Mouse (Mus musculus): ENCODE measurements around the gene Ifi211.
"Not testable (repeated sequence)": the region's sequence is repeated elsewhere in the genome, so short reads cannot be mapped to it uniquely, and the experiment has no call there.

Ifi211 gene

GRCm38 (mm10) chr1:173912548-173913255 is at the start of gene Ifi211:
TSS of gene Ifi211 (minus strand) at chr1:173913046.
- DNase-seq (ENCODE audit: low read depth, low spot score): not testable (repeated sequence)

- not testable (repeated sequence) for DNase-seq (ENCODE audit: low read depth, low spot score)
Observed at GRCm38 (mm10) chr1:173961491-173961890, 48.6 kb upstream of the Ifi211 start.

GRCm38 (mm10) chr1:173959998-173960397 is 47.2 kb upstream of the Ifi211 start:
- DNase-seq (ENCODE audit: low read depth, low spot score): not testable (repeated sequence)

GRCm38 (mm10) chr1:173955839-173956527 is 43.1 kb upstream of the Ifi211 start:
- not testable (repeated sequence) for DNase-seq (ENCODE audit: low read depth, low spot score)

- DNase-seq (ENCODE audit: low read depth, low spot score): no peak
Observed at GRCm38 (mm10) chr1:173955071-173955796, 42.4 kb upstream of the Ifi211 start.

GRCm38 (mm10) chr1:173953563-173953962 is 40.7 kb upstream of the Ifi211 start:
- DNase-seq (ENCODE audit: low read depth, low spot score): no peak

GRCm38 (mm10) chr1:173949044-173949443 is 36.2 kb upstream of the Ifi211 start:
- not testable (repeated sequence) for DNase-seq (ENCODE audit: low read depth, low spot score)

GRCm38 (mm10) chr1:173942780-173943066 is 29.9 kb upstream of the Ifi211 start:
- not testable (repeated sequence) for DNase-seq (ENCODE audit: low read depth, low spot score)

- DNase-seq (ENCODE audit: low read depth, low spot score): not testable (repeated sequence)
Observed at GRCm38 (mm10) chr1:173941924-173942779, 29.3 kb upstream of the Ifi211 start, which contains the start of the genes Mndal and Ifi203. TSS of gene Mndal (minus strand) at chr1:173942491. TSS of gene Ifi203 (minus strand) at chr1:173942672.

GRCm38 (mm10) chr1:173941522-173941921 is 28.7 kb upstream of the Ifi211 start:
- not testable (repeated sequence) for DNase-seq (ENCODE audit: low read depth, low spot score)

- DNase-seq (ENCODE audit: low read depth, low spot score): not testable (repeated sequence)
Observed at GRCm38 (mm10) chr1:173919279-173919678, 6.4 kb upstream of the Ifi211 start.

- DNase-seq (ENCODE audit: low read depth, low spot score): no peak
Observed at GRCm38 (mm10) chr1:173914559-173914958, 1.7 kb upstream of the Ifi211 start.

GRCm38 (mm10) chr1:173913256-173913791 is 478 bp upstream of the Ifi211 start:
- not testable (repeated sequence) for DNase-seq (ENCODE audit: low read depth, low spot score)

- DNase-seq (ENCODE audit: low read depth, low spot score): no peak
Observed at GRCm38 (mm10) chr1:173911808-173912464, 910 bp downstream of the Ifi211 start.

GRCm38 (mm10) chr1:173908390-173908789 is 4.5 kb downstream of the Ifi211 start:
- not testable (repeated sequence) for DNase-seq (ENCODE audit: low read depth, low spot score)

GRCm38 (mm10) chr1:173905885-173906284 is 7.0 kb downstream of the Ifi211 start:
- DNase-seq (ENCODE audit: low read depth, low spot score): not testable (repeated sequence)

- not testable (repeated sequence) for DNase-seq (ENCODE audit: low read depth, low spot score)
Observed at GRCm38 (mm10) chr1:173889741-173890140, 23.1 kb downstream of the Ifi211 start.

- DNase-seq (ENCODE audit: low read depth, low spot score): not testable (repeated sequence)
Observed at GRCm38 (mm10) chr1:173887026-173887787, 25.6 kb downstream of the Ifi211 start.

- not testable (repeated sequence) for DNase-seq (ENCODE audit: low read depth, low spot score)
Observed at GRCm38 (mm10) chr1:173880004-173880666, 32.7 kb downstream of the Ifi211 start.
